ENCODE assay signal across 8 mouse cellular contexts in the genomic region with DNA sequence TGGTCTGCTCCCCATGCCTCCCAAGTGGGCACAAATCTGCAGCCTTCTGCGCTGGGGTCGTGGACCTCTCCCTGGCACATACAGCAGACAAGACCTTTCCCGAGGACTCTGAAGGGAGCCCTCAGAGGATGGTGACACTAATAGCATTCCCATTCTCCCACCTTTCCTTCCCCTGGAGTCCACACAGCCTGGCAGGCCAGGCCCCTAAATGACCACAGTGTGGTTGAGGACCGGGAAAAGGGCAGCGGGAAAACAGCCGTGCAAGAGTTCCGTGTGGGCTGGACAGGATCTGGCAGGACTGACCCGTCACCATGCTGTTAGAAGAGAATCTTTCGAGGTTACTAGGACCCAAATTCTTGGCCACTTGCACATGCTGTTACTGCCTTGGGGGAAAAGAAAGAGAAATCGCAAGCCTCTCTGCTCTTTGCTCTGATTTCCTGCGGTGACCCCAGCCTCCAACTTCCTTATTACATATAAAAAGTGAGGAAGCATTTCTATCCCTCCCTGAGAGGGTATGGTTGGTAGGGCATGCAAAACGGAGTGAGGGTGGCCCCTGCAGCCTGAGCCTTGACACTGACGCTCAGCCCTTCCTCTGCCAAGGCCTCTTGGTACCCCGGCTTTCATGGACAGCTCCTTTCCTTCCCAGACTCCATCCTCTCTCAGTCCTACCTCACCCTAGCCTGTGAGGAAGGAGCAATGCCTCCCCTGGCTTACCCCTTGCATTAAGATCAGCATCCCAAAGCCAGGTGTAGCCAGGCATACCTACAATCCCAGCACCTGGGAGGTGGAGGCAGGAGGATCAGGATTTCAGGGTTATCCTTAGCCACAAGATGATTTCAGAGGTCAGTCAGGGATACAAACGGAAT. TPM values are rescaled to one million over a fixed set of nuclear protein-coding genes. Genes with fewer than 3 reads are reported as not detected.
DNase-seq lines count a peak whose midpoint lies in the region; ATAC-seq and TF ChIP-seq lines count a peak whose summit lies in the region.

No protein-coding gene starts in this region.

- H3K27ac ChIP-seq in cerebellum, adult 2 months (ENCODE audit: insufficient read depth, low read length), result no peak overlapping the region
- H3K27ac ChIP-seq in neural tube, embryonic 11.5 days (ENCODE audit: low read depth, low read length), result no peak overlapping the region
- peak overlapping the region; percentile 27; the same call in 1 of the 2 replicates for H3K27ac ChIP-seq in liver, embryonic 16.5 days (ENCODE audit: low read length)

- TF ChIP-seq POLR2A in cerebellum, adult 2 months (IDR thresholded peaks at IDR 0.05; ENCODE audit: borderline replicate concordance, insufficient read depth, low read length), result no peak

- no peaks in the 10 kb centered on the region for H3K4me1 ChIP-seq in cerebellum, adult 2 months (ENCODE audit: control insufficient read depth, insufficient read depth, low read length)
- H3K4me1 ChIP-seq in neural tube, embryonic 11.5 days (ENCODE audit: control insufficient read depth, insufficient read depth, low read length), result 0 out of 2 replicates have a peak, but pooled peaks cover 7% of the 10 kb centered on the region
- peaks cover 15% of the 10 kb centered on the region for H3K4me1 ChIP-seq in liver, embryonic 16.5 days (ENCODE audit: control insufficient read depth, low read depth, low read length)

- no peak for ATAC-seq in neural tube, embryonic 11.5 days (ENCODE audit: insufficient read depth, low FRiP score, low TSS enrichment)
- ATAC-seq in liver, embryonic 16.5 days (ENCODE audit: low read depth), result no peak

- no peak overlapping the region for H3K4me2 ChIP-seq in neural tube, embryonic 11.5 days (ENCODE audit: low read depth)
- peak overlapping the region; percentile 48 for H3K4me2 ChIP-seq in liver, embryonic 16.5 days (ENCODE audit: low read depth, low read length)

- no peaks in the 10 kb centered on the region for H3K9me3 ChIP-seq in neural tube, embryonic 11.5 days (ENCODE audit: control insufficient read depth, low read length)
- H3K9me3 ChIP-seq in liver, embryonic 16.5 days (replicated peaks; ENCODE audit: control insufficient read depth, low read length), result no peaks in the 10 kb centered on the region

- H3K4me3 ChIP-seq in cerebellum, adult 2 months (replicated peaks; ENCODE audit: insufficient read depth, low read depth, low read length), result no peak overlapping the region
- H3K4me3 ChIP-seq in neural tube, embryonic 11.5 days (ENCODE audit: low read depth, low read length), result no peak overlapping the region
- no peak overlapping the region for H3K4me3 ChIP-seq in liver, embryonic 16.5 days (ENCODE audit: low read depth, low read length)

- no peaks in the 10 kb centered on the region for H3K27me3 ChIP-seq in cerebellum, adult 2 months (ENCODE audit: control insufficient read depth, insufficient read depth, low read length)
- H3K27me3 ChIP-seq in neural tube, embryonic 11.5 days (ENCODE audit: control insufficient read depth, insufficient read depth, low read length), result no peaks in the 10 kb centered on the region
- no peaks in the 10 kb centered on the region; the same call in 1 of the 2 replicates for H3K27me3 ChIP-seq in liver, embryonic 16.5 days (ENCODE audit: control insufficient read depth, insufficient read depth, low read depth, low read length)

- peak overlapping the region; percentile 52; the same call in 1 of the 2 replicates for H3K9ac ChIP-seq in neural tube, embryonic 11.5 days (ENCODE audit: low read length)
- no peak overlapping the region for H3K9ac ChIP-seq in liver, embryonic 16.5 days (ENCODE audit: low read depth, low read length)

- TF ChIP-seq CTCF in cerebellum, adult 2 months (IDR thresholded peaks at IDR 0.05; ENCODE audit: borderline replicate concordance, insufficient read depth, low read depth, low read length), result no peak

- peak; percentile 7 for DNase-seq in cerebellum, adult 9-10 months
- no peak for DNase-seq in cerebellum, adult 2 months
- no peak for DNase-seq in neural tube, embryonic 11.5 days (ENCODE audit: low spot score)
- no peak for DNase-seq in neural tube, embryonic 10.5 days (ENCODE audit: extremely low spot score, low spot score)
- no peak for DNase-seq in retina, embryonic 14.5 days (ENCODE audit: low spot score)
- DNase-seq in T-cell, adult 2 months (ENCODE audit: low spot score), result no peak
- no peak for DNase-seq in right cerebral cortex, postnatal 10 days (ENCODE audit: low spot score in 2 of 2)

- H3K36me3 ChIP-seq in neural tube, embryonic 11.5 days (ENCODE audit: control insufficient read depth, insufficient read depth, low read length), result no peaks in the 10 kb centered on the region
- H3K36me3 ChIP-seq in liver, embryonic 16.5 days (ENCODE audit: control insufficient read depth, insufficient read depth), result no peaks in the 10 kb centered on the region

- 64% methylated on average over 15 of the region's 15 CpGs for WGBS in cerebellum, adult 2 months
- WGBS in neural tube, embryonic 11.5 days, result 70% methylated on average over 15 of the region's 15 CpGs
- WGBS in liver, embryonic 16.5 days (ENCODE audit: insufficient replicate concordance), result 21% methylated on average over 15 of the region's 15 CpGs

RNA-seq across cellular contexts. Expression of gene Acvrl1, which starts 18.0 kb away (rescaled TPM):
- 15.3 and 17.2 TPM in 2 replicates for polyA plus RNA-seq in cerebellum, adult 2 months (2012; rRNA removed)
- 5.1 and 5.2 TPM in 2 replicates for polyA plus RNA-seq in neural tube, embryonic 11.5 days (2014; fragmentation: Nextera tagmentation; extraction: Ambion mirVana)
- 2.3 and 3.2 TPM in 2 replicates for polyA plus RNA-seq in liver, embryonic 16.5 days (2015; fragmentation: Nextera tagmentation; extraction: Ambion mirVana)

RNA-seq across cellular contexts. Expression of gene Acvr1b, which starts 27.5 kb away (rescaled TPM):
- 54.5 and 55.2 TPM in 2 replicates for polyA plus RNA-seq in cerebellum, adult 2 months (2012; rRNA removed)
- 16.6 and 17.4 TPM in 2 replicates for polyA plus RNA-seq in neural tube, embryonic 11.5 days (2014; fragmentation: Nextera tagmentation; extraction: Ambion mirVana)
- polyA plus RNA-seq in liver, embryonic 16.5 days (2015; fragmentation: Nextera tagmentation; extraction: Ambion mirVana), result 2.0 and 2.1 TPM in 2 replicates

RNA-seq across cellular contexts. Expression of gene Ankrd33, which starts 30.8 kb away (rescaled TPM):
- 0.10 and 0.33 TPM in 2 replicates for polyA plus RNA-seq in cerebellum, adult 2 months (2012; rRNA removed)
- polyA plus RNA-seq in neural tube, embryonic 11.5 days (2014; fragmentation: Nextera tagmentation; extraction: Ambion mirVana), result not detected in 2 replicates
- not detected in 2 replicates for polyA plus RNA-seq in liver, embryonic 16.5 days (2015; fragmentation: Nextera tagmentation; extraction: Ambion mirVana)
